Mouse (Mus musculus) stomach, embryonic 14.5 days (tissue): ENCODE results near the gene Hcrt. TPM values are rescaled to one million over a fixed set of nuclear protein-coding genes. Genes with fewer than 3 reads are reported as not detected.

Source experiments
- ATAC-seq: fragments of 200-750 bp; cut with Nextera tagmentation; 2 replicates; pipeline ENCODE4 v1.8.0; 2017; ENCODE audit warnings: low read depth, moderate TSS enrichment; ENCODE audit not compliant: insufficient number of reproducible peaks, insufficient read depth, low FRiP score
- H3K27ac ChIP-seq: fragments of 300-500 bp; sonication (generic); 2 replicates; pipeline ENCODE4 v1.5.1; 2014; ENCODE audit warnings: mild to moderate bottlenecking, low read length, moderate library complexity, mixed read lengths
- H3K27me3 ChIP-seq: fragments of 300-500 bp; sonication (generic); 2 replicates; pipeline ENCODE4 v1.6.1; 2014; ENCODE audit warnings: low read length, control low read depth, mixed read lengths; ENCODE audit not compliant: control insufficient read depth, insufficient read depth
- H3K36me3 ChIP-seq: fragments of 300-500 bp; sonication (generic); 2 replicates; pipeline ENCODE4 v1.6.1; 2014; ENCODE audit warnings: mild to moderate bottlenecking, control low read depth, low read length, moderate library complexity, mixed read lengths; ENCODE audit not compliant: control insufficient read depth, insufficient read depth
- H3K4me1 ChIP-seq: fragments of 300-500 bp; sonication (generic); 2 replicates; pipeline ENCODE4 v1.6.1; 2014; ENCODE audit warnings: low read length, control low read depth, mixed read lengths; ENCODE audit not compliant: control insufficient read depth, insufficient read depth
- H3K4me2 ChIP-seq: fragments of 300-500 bp; sonication (generic); replicated peaks from 2 replicates; pipeline ENCODE4 v1.6.1; 2014; ENCODE audit warnings: low read depth, low read length, control low read depth
- H3K4me3 ChIP-seq: fragments of 300-500 bp; sonication (generic); 2 replicates; pipeline ENCODE4 v1.5.1; 2014; ENCODE audit warnings: low read depth, low read length, control low read depth
- H3K9ac ChIP-seq: fragments of 300-500 bp; sonication (generic); replicated peaks from 2 replicates; pipeline ENCODE4 v1.6.1; 2014; ENCODE audit warnings: low read depth, mild to moderate bottlenecking, control low read depth, low read length, moderate library complexity, mixed read lengths
- H3K9me3 ChIP-seq: fragments of 300-500 bp; sonication (generic); 2 replicates; pipeline ENCODE4 v1.6.1; 2016; ENCODE audit warnings: low read depth, low read length, control low read depth; ENCODE audit not compliant: control insufficient read depth
- WGBS: fragments of 180-500 bp; shearing (Covaris S2); extraction: QIAGEN DNeasy Blood & Tissue Kit; methylation state at CpG from one replicate; pipeline ENCODE4 v1.1.7; 2014; 5-methylcytosine and 5-hydroxymethylcytosine counted together
- polyA plus RNA-seq: library from polyadenylated mRNA; unstranded; fragments of >200 nt; fragmentation: Nextera tagmentation; extraction: Ambion mirVana; gene quantifications from 2 replicates; pipeline ENCODE4 v1.2.1, GENCODE M21; 2014

Gene Hcrt
- polyA plus RNA-seq, 1 experiment from 2014 or later, result not detected

GRCm38 (mm10) chr11:100724919-100725512 is 37.7 kb downstream of the Hcrt start:
- Histone ChIP-seq H3K4me3 (no peak overlapping the region), H3K4me2 (no peak overlapping the region; the same call in 1 of the 2 replicates), H3K27me3 (no peaks in the 10 kb centered on the region), H3K4me1 (peaks cover 17% of the 10 kb centered on the region), H3K27ac (peak overlapping the region; percentile 58), H3K9me3 (no peaks in the 10 kb centered on the region), H3K9ac (no peak overlapping the region), H3K36me3 (peaks cover 5% of the 10 kb centered on the region)
- WGBS, result 37% methylated on average over 5 of the region's 5 CpGs
- no peak for ATAC-seq

- Histone ChIP-seq H3K36me3 (peaks cover 7% of the 10 kb centered on the region; the same call in 1 of the 2 replicates), H3K9me3 (no peaks in the 10 kb centered on the region), H3K4me2 (no peak overlapping the region), H3K4me3 (no peak overlapping the region), H3K27me3 (no peaks in the 10 kb centered on the region), H3K4me1 (peaks cover 17% of the 10 kb centered on the region), H3K9ac (no peak overlapping the region), H3K27ac (no peak overlapping the region)
- WGBS, result 51% methylated on average over 2 of the region's 2 CpGs
- ATAC-seq, result no peak
Observed at GRCm38 (mm10) chr11:100722493-100723028, 40.2 kb downstream of the Hcrt start.

- Histone ChIP-seq H3K4me3 (no peak overlapping the region), H3K36me3 (peaks cover 11% of the 10 kb centered on the region), H3K27me3 (no peaks in the 10 kb centered on the region), H3K27ac (0 out of 2 replicates have a peak overlapping the region, but pooled peaks have one; percentile 28), H3K4me1 (peaks cover 17% of the 10 kb centered on the region), H3K9me3 (no peaks in the 10 kb centered on the region), H3K4me2 (no peak overlapping the region), H3K9ac (no peak overlapping the region)
- 73% methylated on average over 8 of the region's 8 CpGs for WGBS
- no peak for ATAC-seq
Observed at GRCm38 (mm10) chr11:100721776-100722492, 40.8 kb downstream of the Hcrt start.

- no peak overlapping the region for H3K4me2 ChIP-seq
- H3K9me3 ChIP-seq, result no peaks in the 10 kb centered on the region
- H3K4me3 ChIP-seq, result no peak overlapping the region
- H3K4me1 ChIP-seq, result peaks cover 17% of the 10 kb centered on the region
- H3K36me3 ChIP-seq, result peaks cover 18% of the 10 kb centered on the region
- no peak overlapping the region for H3K9ac ChIP-seq
- no peak for ATAC-seq
- 64% methylated on average over 4 of the region's 4 CpGs for WGBS
- H3K27me3 ChIP-seq, result no peaks in the 10 kb centered on the region
- H3K27ac ChIP-seq, result peak overlapping the region; percentile 48; the same call in 1 of the 2 replicates
Observed at GRCm38 (mm10) chr11:100721254-100721653, 41.5 kb downstream of the Hcrt start.

GRCm38 (mm10) chr11:100720345-100720744 is 42.4 kb downstream of the Hcrt start:
- no peak overlapping the region for H3K9ac ChIP-seq
- no peaks in the 10 kb centered on the region for H3K9me3 ChIP-seq
- ATAC-seq, result no peak
- H3K27ac ChIP-seq, result peak overlapping the region; percentile 11; the same call in 1 of the 2 replicates
- WGBS, result 62% methylated on average over 5 of the region's 5 CpGs
- no peak overlapping the region for H3K4me2 ChIP-seq
- no peaks in the 10 kb centered on the region for H3K27me3 ChIP-seq
- peaks cover 27% of the 10 kb centered on the region for H3K36me3 ChIP-seq
- peaks cover 16% of the 10 kb centered on the region for H3K4me1 ChIP-seq
- H3K4me3 ChIP-seq, result no peak overlapping the region

GRCm38 (mm10) chr11:100719893-100720292 is 42.8 kb downstream of the Hcrt start:
- Histone ChIP-seq H3K9ac (no peak overlapping the region), H3K27ac (peak overlapping the region; percentile 11; the same call in 1 of the 2 replicates)
- 77% methylated on average over 11 of the region's 11 CpGs for WGBS

GRCm38 (mm10) chr11:100719312-100719711 is 43.4 kb downstream of the Hcrt start:
- Histone ChIP-seq H3K4me2 (no peak overlapping the region), H3K27ac (no peak overlapping the region), H3K4me3 (no peak overlapping the region), H3K36me3 (peaks cover 27% of the 10 kb centered on the region), H3K9me3 (no peaks in the 10 kb centered on the region), H3K9ac (no peak overlapping the region), H3K4me1 (peaks cover 7% of the 10 kb centered on the region; the same call in 1 of the 2 replicates), H3K27me3 (no peaks in the 10 kb centered on the region)
- WGBS, result 85% methylated on average over 3 of the region's 3 CpGs
- ATAC-seq, result no peak

More at GRCm38 (mm10) chr11:100719893-100720292, 42.8 kb downstream of the Hcrt start:
- peaks cover 12% of the 10 kb centered on the region for H3K4me1 ChIP-seq
- no peak overlapping the region for H3K4me2 ChIP-seq
- H3K9me3 ChIP-seq, result no peaks in the 10 kb centered on the region
- peaks cover 27% of the 10 kb centered on the region for H3K36me3 ChIP-seq
- H3K4me3 ChIP-seq, result no peak overlapping the region
- no peak for ATAC-seq
- H3K27me3 ChIP-seq, result no peaks in the 10 kb centered on the region

GRCm38 (mm10) chr11:100718866-100719265 is 43.9 kb downstream of the Hcrt start:
- H3K4me1 ChIP-seq, result peaks cover 11% of the 10 kb centered on the region; the same call in 1 of the 2 replicates
- ATAC-seq, result no peak
- H3K9ac ChIP-seq, result no peak overlapping the region
- H3K4me3 ChIP-seq, result no peak overlapping the region
- no peak overlapping the region for H3K27ac ChIP-seq
- H3K36me3 ChIP-seq, result peaks cover 27% of the 10 kb centered on the region
- no peaks in the 10 kb centered on the region for H3K9me3 ChIP-seq
- no peaks in the 10 kb centered on the region for H3K27me3 ChIP-seq
- no peak overlapping the region for H3K4me2 ChIP-seq
- WGBS, result 81% methylated on average over 4 of the region's 4 CpGs
